Mouse (Mus musculus) embryo, embryonic 9.5 days (tissue): ENCODE results near the gene Eif4e2.

Source experiments
- DNase-seq: peaks from one replicate; pipeline ENCODE4 v3.0.0-alpha.2; 2017; ENCODE audit errors: extremely low spot score

Gene Eif4e2

GRCm38 (mm10) chr1:87201848-87202247 lies 11.9 kb upstream of the Eif4e2 start:
- DNase-seq = no peak

- DNase-seq = no peak
Measured at GRCm38 (mm10) chr1:87203779-87204178, 9.9 kb upstream of the Eif4e2 start.

DNA sequence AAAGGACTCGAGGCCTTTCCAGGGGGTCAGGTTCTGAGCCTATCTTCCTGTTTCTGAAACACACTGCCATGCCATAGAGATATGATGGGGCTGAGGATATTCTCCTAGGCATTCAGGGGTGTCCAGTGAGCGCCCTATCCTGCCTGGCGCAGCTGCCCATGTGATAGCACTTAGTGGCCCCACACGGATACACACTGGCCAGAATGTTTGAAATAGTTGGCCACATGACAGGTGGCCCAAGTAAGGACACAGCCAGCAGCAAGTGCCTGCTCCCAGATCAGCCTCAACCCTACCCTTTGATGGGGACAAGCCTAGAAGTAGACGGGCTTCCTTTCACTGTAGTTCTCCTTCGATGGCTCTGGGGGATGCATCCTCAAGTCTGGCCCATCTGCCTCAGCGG lies 9.2 kb upstream of the Eif4e2 start, which contains the start of gene Chrng:
TSS of gene Chrng (plus strand) at position 193 of the 400 bp plus-strand sequence.
- DNase-seq = no peak

DNA sequence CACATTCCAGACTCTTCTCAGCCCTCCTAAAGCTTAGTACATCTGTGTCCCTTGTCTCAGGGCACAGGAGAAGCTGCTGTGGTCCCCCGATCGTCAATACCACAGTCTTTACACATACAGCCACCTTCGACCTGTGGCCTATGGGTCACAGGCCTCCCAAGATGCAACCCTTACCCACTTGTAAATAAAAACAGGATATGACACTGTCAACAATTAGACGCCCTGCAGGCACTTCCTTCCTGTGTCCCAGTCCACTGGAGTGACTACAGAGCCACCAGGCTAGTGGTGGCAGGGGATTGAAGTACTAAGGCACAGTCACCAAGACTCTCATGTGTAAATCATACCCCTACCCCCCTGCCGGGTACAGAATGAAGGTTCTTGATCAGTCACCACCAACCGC lies 8.7 kb upstream of the Eif4e2 start:
- DNase-seq = no peak

DNA sequence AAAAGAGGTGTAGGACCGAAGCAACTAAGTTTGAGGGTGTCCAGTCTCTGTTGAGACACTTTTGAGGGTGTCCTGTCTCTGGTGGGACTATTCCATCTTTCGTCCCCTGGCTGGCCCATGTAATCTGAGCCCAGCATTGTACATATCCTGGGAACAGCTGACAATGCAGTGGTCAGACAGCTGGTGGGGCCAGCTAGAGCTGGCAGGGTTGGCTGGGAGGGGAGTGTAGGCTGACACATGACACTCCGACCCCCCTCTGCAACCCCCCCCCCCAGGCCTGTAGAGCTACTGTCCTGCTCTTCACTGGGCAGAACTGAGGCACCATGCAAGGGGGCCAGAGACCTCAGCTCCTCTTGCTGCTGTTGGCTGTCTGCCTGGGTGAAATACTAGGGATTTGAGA lies 8.2 kb upstream of the Eif4e2 start:
- DNase-seq = peak; percentile 8

DNA sequence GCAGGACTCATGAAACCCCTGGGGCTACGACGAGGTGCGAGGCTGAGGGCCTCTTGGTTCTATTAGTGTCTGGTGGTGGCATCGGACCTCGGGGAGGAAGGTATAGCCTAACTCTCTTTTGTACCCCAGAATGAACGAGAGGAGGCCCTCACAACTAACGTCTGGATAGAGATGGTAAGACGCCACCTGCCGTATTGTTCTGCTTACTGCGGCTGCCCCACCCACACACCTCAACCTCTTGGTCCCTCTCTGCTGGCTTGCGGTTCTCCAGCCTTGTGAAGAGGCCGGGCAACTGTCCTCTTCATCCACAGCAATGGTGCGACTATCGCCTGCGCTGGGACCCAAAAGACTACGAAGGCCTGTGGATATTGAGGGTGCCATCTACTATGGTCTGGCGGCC lies 7.4 kb upstream of the Eif4e2 start:
- peak; percentile 25 for DNase-seq

- DNase-seq = no peak
Measured at GRCm38 (mm10) chr1:87211431-87211830, 2.3 kb upstream of the Eif4e2 start.

DNA sequence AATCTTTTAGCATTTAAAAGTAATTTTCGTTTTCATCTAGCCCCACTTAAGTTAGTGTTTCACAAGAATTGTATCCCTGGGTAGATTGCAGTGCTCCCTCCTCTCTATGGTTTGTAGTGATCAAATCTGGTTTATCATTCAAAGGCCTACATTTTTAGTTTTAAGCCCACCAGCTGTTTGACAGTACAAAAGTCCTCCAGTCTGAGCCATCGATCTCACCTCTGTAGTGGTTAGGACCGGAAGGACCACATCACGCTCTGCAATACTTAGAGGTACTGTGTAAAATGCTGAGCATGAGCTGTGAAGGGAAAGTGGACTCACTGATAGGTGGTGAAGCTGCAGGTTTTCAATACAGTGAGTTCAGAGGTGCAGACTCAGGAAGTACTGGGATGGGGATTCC lies 1.0 kb downstream of the Eif4e2 start:
- DNase-seq = no peak

- DNase-seq = no peak
Measured at GRCm38 (mm10) chr1:87217938-87218337, 4.2 kb downstream of the Eif4e2 start.

GRCm38 (mm10) chr1:87225739-87226138 lies 12.0 kb downstream of the Eif4e2 start:
- no peak for DNase-seq

- no peak for DNase-seq
Measured at GRCm38 (mm10) chr1:87226409-87227159, 12.9 kb downstream of the Eif4e2 start.

DNA sequence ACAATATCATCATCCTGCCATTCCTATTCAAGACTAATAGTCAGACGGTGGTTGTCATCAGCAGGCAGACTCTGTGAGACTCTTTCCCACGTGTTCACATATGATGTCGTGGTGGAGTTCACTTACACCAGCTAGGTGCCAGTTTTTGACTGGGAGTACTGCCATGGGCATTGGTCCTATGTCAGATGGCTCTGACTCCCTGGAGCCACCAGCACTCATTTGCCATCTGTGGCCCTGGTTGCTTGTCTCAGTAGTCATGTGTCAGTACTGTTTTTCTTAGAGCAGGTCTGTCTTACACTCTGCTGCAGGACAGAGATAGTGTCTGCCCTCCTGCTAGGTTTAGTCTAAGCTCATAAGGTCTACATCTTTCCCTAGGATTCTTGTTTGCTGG lies 13.4 kb downstream of the Eif4e2 start:
- DNase-seq = no peak

- DNase-seq = no peak
Measured at GRCm38 (mm10) chr1:87230606-87231005, 16.9 kb downstream of the Eif4e2 start.

DNA sequence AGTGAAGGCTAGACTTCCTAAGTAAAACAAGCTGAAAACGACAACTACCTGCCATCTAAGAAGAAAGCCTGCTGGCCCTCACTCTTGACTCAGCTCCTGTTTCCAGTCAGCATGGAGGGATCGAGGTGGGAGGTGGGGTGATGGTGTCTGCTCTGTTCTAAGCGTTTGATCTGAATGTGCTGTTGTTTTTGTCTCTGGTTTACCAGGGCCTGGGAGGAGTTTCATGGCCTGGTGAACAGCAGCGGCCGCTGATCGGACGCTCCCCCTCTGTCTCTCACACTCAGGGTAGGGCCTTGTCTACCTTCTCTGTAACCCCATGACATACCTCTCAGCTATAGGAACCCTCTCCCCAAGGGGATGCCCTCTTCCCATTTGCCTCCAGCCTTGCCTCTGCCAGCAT lies 18.5 kb downstream of the Eif4e2 start:
- DNase-seq = no peak

DNA sequence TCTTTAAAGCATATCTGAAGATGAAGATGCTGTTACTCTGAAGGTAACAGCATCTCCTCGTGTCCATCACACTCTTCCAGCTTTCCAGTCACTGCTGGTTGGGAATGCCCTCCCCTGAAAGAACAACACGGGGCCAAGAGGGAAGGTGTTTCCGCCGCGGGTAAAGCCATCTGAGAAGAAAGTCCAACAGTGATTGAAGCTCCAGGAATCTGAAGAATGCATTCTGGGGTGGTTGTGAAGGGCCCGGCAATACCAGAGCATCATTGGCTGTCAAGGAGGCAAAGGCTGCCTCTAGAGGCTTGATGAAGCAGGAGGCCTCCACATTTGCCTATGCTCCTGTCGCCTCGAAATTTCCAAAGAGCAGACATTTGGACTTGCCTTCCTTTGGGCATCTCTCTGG lies 25.3 kb downstream of the Eif4e2 start:
- DNase-seq = no peak

GRCm38 (mm10) chr1:87243021-87243420 lies 29.3 kb downstream of the Eif4e2 start:
- no peak for DNase-seq

DNA sequence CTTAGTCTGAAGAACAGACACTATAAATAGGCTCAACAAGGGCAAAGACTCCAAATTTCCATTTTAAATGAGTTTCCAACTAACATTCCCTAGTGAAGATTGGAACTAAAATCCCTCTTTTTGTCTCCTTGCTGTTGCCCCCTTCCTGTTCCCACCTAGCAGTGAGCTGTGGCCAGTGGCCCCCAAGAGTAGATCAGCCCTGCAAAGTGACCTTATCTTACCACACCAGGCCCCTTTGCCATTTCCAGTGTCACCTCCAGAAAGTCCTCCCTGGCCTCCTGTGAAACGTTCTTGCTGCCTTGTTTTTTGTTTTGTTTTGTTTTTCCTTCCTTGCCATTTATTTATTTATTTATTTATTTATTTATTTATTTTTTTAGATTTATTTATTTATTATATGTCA lies 31.7 kb downstream of the Eif4e2 start:
- no peak for DNase-seq

DNA sequence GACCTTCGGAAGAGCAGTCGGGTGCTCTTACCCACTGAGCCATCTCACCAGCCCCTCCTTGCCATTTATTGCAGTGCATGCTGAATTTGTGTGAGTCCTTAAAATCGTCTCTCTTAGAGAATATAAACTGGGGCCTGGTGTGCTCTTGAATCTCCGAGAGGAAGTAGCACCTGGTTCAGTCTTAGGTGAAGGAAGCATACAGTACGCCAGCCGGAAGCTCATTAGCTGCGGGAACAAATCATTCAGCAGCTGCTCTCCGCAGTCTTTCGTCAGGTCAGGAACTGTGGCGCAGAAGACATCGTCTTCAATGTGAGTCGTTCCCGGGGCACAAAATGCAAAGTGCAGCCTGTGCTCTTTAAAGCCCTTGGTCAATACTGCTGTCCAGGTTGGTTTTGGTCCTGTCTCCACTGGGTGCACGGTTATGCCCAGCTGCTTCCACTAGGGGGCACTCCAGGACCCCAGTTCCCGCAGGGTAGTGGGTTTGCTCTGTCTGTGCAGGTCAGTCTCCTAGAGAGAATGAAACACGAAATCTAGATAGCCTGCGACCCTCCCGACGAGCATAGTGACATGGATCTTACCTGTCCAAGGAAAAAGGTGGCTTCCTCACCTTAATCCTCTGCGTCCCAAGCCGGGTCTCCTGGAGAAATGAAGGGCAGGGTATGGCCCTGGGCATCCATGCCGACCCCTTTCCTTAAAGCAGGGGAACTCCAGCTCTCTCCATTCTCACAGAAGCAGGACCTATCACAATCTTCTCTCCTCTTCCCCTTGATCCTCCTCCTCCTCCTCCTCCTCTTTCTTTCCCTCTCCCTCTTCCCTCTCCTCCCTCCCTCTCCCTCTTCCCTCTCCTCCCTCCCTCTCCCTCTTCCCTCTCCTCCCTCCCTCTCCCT lies 32.5 kb downstream of the Eif4e2 start:
- DNase-seq = peak; percentile 90

- DNase-seq = no peak
Measured at GRCm38 (mm10) chr1:87252040-87252609, 38.4 kb downstream of the Eif4e2 start.

GRCm38 (mm10) chr1:87255173-87255572 lies 41.5 kb downstream of the Eif4e2 start:
- DNase-seq = no peak

DNA sequence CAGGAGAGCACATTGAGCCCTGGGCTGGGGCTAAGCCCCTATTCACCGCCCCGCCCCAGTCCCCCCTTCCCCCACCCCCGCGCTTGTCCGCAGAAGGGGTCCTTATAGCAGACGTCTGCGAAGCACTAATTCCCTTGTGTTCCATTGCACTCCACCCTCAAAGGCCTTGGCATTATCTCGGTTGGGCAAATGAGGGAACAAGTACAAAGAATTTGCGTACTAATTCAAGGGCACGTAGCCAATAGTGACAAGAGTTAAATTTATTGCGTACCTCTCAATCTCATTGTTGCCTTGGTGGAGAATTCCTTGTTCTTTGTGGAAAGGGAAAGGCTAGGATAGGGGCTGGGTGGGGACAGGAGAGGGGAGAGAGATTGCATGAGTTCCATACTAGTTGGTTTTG lies 44.0 kb downstream of the Eif4e2 start:
- no peak for DNase-seq

DNA sequence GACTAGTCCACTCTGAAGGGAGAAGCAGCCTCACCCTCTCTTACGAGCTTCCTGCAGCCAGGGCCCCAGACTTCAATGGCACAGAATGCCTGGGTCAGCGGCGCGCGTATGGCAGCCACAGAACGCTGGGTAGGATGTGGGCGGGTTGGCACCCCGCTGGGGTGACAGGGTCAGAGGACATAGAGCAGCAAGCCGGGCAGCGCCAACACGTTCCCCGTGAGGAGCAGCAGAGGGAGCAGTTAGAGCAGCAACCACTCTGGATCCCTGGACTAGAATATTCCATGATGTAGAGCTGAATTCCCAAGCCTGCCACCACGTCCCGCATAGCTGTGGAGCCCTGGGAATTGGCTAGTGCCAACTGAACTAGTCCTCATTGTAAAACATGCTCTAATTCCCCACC lies 44.8 kb downstream of the Eif4e2 start:
- DNase-seq = no peak

DNA sequence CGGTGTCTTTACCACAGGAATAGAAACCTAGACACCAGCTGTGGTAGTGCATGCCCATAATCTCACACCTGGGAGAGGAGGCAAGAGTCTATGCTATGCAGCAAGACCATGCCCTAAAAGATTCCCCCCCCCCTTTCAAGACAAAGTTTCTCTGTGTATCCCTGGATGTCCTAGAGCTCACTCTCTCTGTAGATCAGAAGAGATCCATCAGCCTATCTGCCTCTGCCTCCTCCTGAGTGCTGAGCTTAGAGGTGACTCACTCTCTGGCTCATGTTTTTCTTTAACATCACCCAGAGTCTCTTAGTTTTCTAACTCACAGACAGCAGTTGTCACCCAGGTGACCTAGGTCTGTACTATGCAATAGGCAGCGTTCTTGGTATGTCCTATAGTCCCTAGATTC lies 45.6 kb downstream of the Eif4e2 start:
- no peak for DNase-seq
